Mouse (Mus musculus): Measurements from ENCODE around the gene Ppp2r5c.
A peak's percentile ranks its signal among the peaks of the same experiment; 100 is the strongest.

DNA sequence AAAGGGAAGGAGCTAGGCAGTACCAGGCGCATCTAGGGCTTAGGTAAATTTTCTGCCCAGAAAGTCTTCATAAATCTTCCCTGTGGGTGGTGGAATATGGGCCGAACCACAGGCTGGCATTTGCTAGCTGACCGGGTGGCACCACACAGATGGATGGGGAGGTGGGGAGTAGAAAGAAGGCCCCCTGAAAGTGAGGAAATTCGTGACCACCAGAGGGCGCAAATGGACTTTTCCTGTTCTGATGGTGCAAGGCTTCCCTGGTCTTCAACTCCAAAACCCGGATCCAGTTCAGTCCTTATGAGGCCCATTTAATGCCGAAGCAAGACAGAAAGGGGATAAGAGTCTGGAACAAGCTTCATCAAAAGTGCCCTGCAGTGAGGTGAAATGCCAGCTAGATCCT, 151.6 kb downstream of the Ppp2r5c start:
- TF ChIP-seq CTCF (IDR thresholded peaks at IDR 0.05): peak; percentile 80
- no peak for TF ChIP-seq EP300 (IDR thresholded peaks at IDR 0.05)
